Mouse (Mus musculus): Measurements from ENCODE around the gene Mogs. TPM values are rescaled to one million over a fixed set of nuclear protein-coding genes. Genes with fewer than 3 reads are reported as not detected.
"Not testable (repeated sequence)": the region's sequence is repeated elsewhere in the genome, so short reads cannot be mapped to it uniquely, and the experiment has no call there.

Gene Mogs
- total and polyA plus RNA-seq, 3 experiments, result 28.3 to 104 (median 44.6) TPM

DNA sequence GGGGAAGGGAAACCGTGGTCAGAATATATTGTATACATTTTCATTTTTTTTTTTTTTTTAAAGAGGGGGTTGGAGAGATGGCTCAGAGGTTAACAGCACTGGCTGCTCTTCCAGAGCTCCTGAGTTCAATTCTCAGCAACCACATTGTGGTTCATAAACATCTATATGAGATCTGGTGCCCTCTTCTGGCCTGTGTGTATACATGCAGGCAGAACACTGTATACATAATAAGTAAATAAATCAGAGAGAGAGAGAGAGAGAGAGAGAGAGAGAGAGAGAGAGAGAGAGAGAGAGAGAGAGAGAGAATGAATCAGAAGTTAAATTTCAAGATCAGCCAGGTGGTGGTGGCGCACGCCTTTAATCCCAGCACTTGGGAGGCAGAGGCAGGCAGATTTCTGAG lies 44.2 kb downstream of the Mogs start:
- H3K36me3 ChIP-seq (replicated peaks); DNase-seq (ENCODE audit: low spot score); H3K9me3 ChIP-seq (replicated peaks); H3K4me3 ChIP-seq (ENCODE audit: low read depth, low read length); ATAC-seq (ENCODE audit: extremely low read depth, insufficient number of reproducible peaks, low FRiP score, poor library complexity, severe bottlenecking): not testable (repeated sequence)
- Histone ChIP-seq H3K4me1 (ENCODE audit: insufficient read depth, low read depth, low read length) (peaks cover 32% of the 10 kb centered on the region), H3K27me3 (ENCODE audit: insufficient read depth, low read length) (peaks cover 44% of the 10 kb centered on the region)
- 0 out of 2 replicates have a peak, but pooled peaks have one; percentile 29 for TF ChIP-seq CTCF (IDR thresholded peaks at IDR 0.05; ENCODE audit: low read depth, low read length)

DNA sequence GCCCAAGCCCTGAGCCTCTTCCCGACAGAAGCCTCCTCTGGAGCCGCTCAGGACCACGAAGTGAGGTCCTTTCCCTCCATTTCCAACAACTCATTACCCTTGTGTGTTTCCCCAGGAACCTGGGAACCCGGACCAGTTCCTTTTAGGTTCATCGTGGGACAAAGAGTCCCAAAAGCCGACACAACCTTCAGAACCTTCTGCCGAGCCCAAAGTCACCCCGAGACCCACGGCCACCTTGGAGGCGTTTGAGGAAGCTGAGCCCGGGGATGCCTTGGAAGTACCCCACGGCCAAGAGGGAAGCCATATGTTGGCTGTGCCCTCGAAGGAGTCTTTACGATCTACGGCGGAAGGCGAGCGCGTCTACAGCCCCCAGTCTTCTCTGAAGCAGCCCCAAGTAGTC lies 46.1 kb downstream of the Mogs start:
- Histone ChIP-seq H3K4me1 (ENCODE audit: insufficient read depth, low read depth, low read length) (peaks cover 32% of the 10 kb centered on the region), H3K36me3 (replicated peaks) (no peaks in the 10 kb centered on the region), H3K27me3 (ENCODE audit: insufficient read depth, low read length) (peaks cover 24% of the 10 kb centered on the region), H3K9me3 (replicated peaks) (no peaks in the 10 kb centered on the region), H3K4me3 (ENCODE audit: low read depth, low read length) (no peak overlapping the region)
- ATAC-seq (ENCODE audit: extremely low read depth, insufficient number of reproducible peaks, low FRiP score, poor library complexity, severe bottlenecking), result no peak
- no peak for DNase-seq (ENCODE audit: low spot score)
- no peak for TF ChIP-seq GATA2 (IDR thresholded peaks at IDR 0.05; ENCODE audit: borderline replicate concordance, low read depth, low read length)
- no peak for TF ChIP-seq GATA1 (IDR thresholded peaks at IDR 0.05; ENCODE audit: borderline replicate concordance, low read length)
- TF ChIP-seq TAL1 (conservative IDR thresholded peaks at IDR 0.05; ENCODE audit: low read depth, low read length), result no peak
- TF ChIP-seq POLR2AphosphoS5 (IDR thresholded peaks at IDR 0.05; ENCODE audit: insufficient replicate concordance, low read depth, low read length), result no peak
- no peak for TF ChIP-seq CTCF (IDR thresholded peaks at IDR 0.05; ENCODE audit: low read depth, low read length)

DNA sequence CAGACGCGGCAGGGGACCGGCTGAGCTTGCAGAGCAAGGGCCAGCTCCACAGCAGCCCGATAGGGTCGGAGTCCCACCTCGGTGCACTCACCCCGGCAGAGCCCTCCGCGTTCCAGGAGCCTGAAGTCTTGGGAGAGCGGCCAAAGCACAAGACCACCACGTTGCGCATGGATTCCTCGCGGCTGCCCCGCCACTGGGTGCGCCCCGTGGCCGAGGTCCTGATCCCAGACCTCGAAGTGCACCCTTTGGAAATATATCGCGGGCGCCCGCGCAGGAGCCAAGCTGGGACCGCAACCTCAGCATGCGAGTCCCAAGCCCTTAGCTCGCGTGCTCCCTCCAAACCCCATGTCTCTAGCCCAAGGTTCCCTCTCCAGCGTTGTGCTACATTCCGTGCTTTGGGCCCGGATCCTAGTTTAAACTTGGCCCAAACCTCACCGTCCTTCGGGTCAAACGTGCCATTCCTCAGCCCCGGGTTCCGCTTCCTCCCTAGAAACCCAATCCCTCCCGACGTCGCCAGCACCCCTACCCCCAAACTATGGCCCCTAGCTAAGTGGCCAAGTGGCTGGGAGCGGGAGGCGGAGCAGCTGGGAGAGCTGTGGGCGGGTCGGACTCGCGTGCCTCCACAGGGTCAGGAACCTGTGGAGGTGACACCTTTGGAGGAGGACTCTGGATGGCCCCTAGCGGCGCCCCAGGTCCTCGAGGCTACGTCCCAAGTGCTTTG lies 46.8 kb downstream of the Mogs start:
- TF ChIP-seq GATA2 (IDR thresholded peaks at IDR 0.05; ENCODE audit: borderline replicate concordance, low read depth, low read length) (no peak), POLR2AphosphoS5 (IDR thresholded peaks at IDR 0.05; ENCODE audit: insufficient replicate concordance, low read depth, low read length) (no peak), CTCF (IDR thresholded peaks at IDR 0.05; ENCODE audit: low read depth, low read length) (no peak), GATA1 (IDR thresholded peaks at IDR 0.05; ENCODE audit: borderline replicate concordance, low read length) (no peak), TAL1 (conservative IDR thresholded peaks at IDR 0.05; ENCODE audit: low read depth, low read length) (no peak)
- peak overlapping the region; percentile 4; the same call in 1 of the 2 replicates for H3K4me3 ChIP-seq (ENCODE audit: low read depth, low read length)
- no peaks in the 10 kb centered on the region for H3K9me3 ChIP-seq (replicated peaks)
- DNase-seq (ENCODE audit: low spot score), result no peak
- peaks cover 34% of the 10 kb centered on the region for H3K4me1 ChIP-seq (ENCODE audit: insufficient read depth, low read depth, low read length)
- no peak for ATAC-seq (ENCODE audit: extremely low read depth, insufficient number of reproducible peaks, low FRiP score, poor library complexity, severe bottlenecking)
- peaks cover 22% of the 10 kb centered on the region for H3K27me3 ChIP-seq (ENCODE audit: insufficient read depth, low read length)
- H3K36me3 ChIP-seq (replicated peaks), result no peaks in the 10 kb centered on the region

DNA sequence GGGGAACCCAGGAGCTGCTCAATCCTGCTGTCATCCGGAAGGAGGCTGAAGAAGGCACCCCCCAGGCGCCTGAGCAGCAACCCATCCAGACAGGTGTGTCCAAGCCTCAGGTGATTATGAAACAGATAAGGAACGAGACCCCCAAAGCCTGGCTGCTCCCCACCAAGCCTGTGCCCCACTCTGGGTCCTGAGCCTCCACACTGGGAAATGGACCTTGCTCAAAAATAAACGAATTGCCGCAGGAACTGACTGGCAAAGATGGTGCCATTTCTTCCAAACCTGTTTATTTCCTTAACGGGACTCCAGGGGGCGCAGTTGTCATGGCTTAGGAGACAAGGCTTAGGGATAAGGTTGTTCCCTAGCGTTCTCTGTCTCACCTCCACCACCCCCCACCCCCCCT lies 47.4 kb downstream of the Mogs start:
- TF ChIP-seq CTCF (IDR thresholded peaks at IDR 0.05; ENCODE audit: low read depth, low read length) (peak; percentile 45; the same call in 1 of the 2 replicates), TAL1 (conservative IDR thresholded peaks at IDR 0.05; ENCODE audit: low read depth, low read length) (no peak)
- peak; percentile 49 for DNase-seq (ENCODE audit: low spot score)
- Histone ChIP-seq H3K4me3 (ENCODE audit: low read depth, low read length) (no peak overlapping the region; the same call in 1 of the 2 replicates), H3K36me3 (replicated peaks) (peaks cover under 1% of the 10 kb centered on the region), H3K9me3 (replicated peaks) (no peaks in the 10 kb centered on the region), H3K4me1 (ENCODE audit: insufficient read depth, low read depth, low read length) (peaks cover 40% of the 10 kb centered on the region), H3K27me3 (ENCODE audit: insufficient read depth, low read length) (peaks cover 22% of the 10 kb centered on the region)
- ATAC-seq (ENCODE audit: extremely low read depth, insufficient number of reproducible peaks, low FRiP score, poor library complexity, severe bottlenecking), result no peak

DNA sequence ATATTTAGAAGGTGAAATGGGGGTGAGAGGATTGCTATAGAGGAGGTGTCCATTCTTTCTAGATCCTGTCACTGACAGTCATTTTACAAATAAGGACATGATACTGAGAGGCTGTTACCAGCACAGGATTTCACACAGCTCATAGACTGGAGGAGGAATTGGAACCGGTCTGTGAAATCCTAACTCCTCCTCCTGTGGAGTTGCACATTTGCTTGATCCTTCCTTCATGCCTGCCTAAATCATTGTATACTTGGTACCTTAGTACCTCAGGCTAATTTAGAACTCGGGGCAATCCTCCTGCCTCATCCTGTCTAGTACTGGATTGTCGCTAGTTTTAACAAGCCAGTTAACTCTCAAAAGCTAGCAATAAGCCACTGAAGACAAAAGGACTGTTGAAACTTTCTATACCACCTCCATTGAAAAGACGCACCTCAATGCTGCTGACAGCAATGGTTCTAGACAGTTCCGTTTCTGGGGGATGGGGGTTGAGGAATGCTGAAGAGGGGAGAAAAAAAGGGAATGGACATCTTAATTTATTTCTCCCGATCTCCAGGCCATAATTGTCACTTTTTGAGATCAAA lies 49.8 kb downstream of the Mogs start:
- ATAC-seq (ENCODE audit: extremely low read depth, insufficient number of reproducible peaks, low FRiP score, poor library complexity, severe bottlenecking) (no peak), DNase-seq (ENCODE audit: low spot score) (no peak)
- Histone ChIP-seq H3K4me1 (ENCODE audit: insufficient read depth, low read depth, low read length) (peaks cover 51% of the 10 kb centered on the region), H3K36me3 (replicated peaks) (peaks cover 23% of the 10 kb centered on the region), H3K9me3 (replicated peaks) (no peaks in the 10 kb centered on the region), H3K27me3 (ENCODE audit: insufficient read depth, low read length) (peaks cover 22% of the 10 kb centered on the region), H3K4me3 (ENCODE audit: low read depth, low read length) (peak overlapping the region; percentile 87)
- no peak for TF ChIP-seq GATA2 (IDR thresholded peaks at IDR 0.05; ENCODE audit: borderline replicate concordance, low read depth, low read length)
- TF ChIP-seq GATA1 (IDR thresholded peaks at IDR 0.05; ENCODE audit: borderline replicate concordance, low read length), result no peak
- TF ChIP-seq POLR2AphosphoS5 (IDR thresholded peaks at IDR 0.05; ENCODE audit: insufficient replicate concordance, low read depth, low read length), result no peak
- TF ChIP-seq CTCF (IDR thresholded peaks at IDR 0.05; ENCODE audit: low read depth, low read length), result no peak
- no peak for TF ChIP-seq TAL1 (conservative IDR thresholded peaks at IDR 0.05; ENCODE audit: low read depth, low read length)

DNA sequence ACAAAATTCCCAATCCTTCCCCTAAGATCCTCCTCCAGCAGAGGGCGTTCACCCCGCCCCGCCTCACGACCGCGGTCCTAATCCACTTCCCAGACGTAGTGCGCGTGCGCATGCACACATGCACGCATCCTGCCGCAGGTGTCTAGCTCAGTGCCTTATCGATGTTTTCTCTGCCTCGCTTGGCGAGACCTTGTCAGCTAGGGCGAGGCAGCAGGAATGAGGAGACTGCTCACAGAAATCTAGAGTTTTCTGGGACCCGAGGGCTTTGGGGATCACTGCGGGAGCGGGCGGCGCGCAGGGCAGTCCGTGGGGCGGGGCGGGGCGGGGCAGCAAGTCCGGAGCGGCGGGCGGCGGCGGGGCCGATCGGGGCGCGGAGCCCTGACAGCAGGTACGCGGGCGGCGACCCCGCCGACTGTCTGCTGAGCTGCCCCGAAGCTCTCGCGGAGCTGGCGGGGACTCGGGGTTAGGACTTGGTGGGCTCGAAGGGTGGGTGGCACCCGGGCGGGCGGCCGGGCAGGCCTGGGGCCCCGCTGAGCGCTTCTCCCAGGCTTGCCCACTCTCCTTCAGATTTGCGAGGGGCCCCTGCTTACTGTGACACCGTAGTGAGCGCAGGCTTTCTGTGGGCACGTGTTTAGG lies 50.4 kb downstream of the Mogs start, which contains the start of gene Dctn1:
Gene Dctn1, plus strand, starts transcription at position 314 of the 636 bp plus-strand sequence.
- ATAC-seq (ENCODE audit: extremely low read depth, insufficient number of reproducible peaks, low FRiP score, poor library complexity, severe bottlenecking) (peak; percentile 68), DNase-seq (ENCODE audit: low spot score) (peak; percentile 89)
- H3K9me3 ChIP-seq (replicated peaks), result no peaks in the 10 kb centered on the region
- peaks cover 51% of the 10 kb centered on the region for H3K4me1 ChIP-seq (ENCODE audit: insufficient read depth, low read depth, low read length)
- H3K4me3 ChIP-seq (ENCODE audit: low read depth, low read length), result peak within 1 kb of the TSS; percentile 87
- peaks cover 19% of the 10 kb centered on the region for H3K27me3 ChIP-seq (ENCODE audit: insufficient read depth, low read length)
- peaks cover 25% of the 10 kb centered on the region for H3K36me3 ChIP-seq (replicated peaks)
- TF ChIP-seq POLR2AphosphoS5 (IDR thresholded peaks at IDR 0.05; ENCODE audit: insufficient replicate concordance, low read depth, low read length), result no peak
- no peak for TF ChIP-seq GATA2 (IDR thresholded peaks at IDR 0.05; ENCODE audit: borderline replicate concordance, low read depth, low read length)
- TF ChIP-seq CTCF (IDR thresholded peaks at IDR 0.05; ENCODE audit: low read depth, low read length), result peak; percentile 62
